Mouse (Mus musculus) lung, postnatal 0 days (tissue): ENCODE results near the gene Olfr1393. TPM values are rescaled to one million over a fixed set of nuclear protein-coding genes. Genes with fewer than 3 reads are reported as not detected.

ENCODE experiments used
- ATAC-seq: fragments of 200-750 bp; cut with Nextera tagmentation; 2 replicates; pipeline ENCODE4 v1.8.0; 2017; ENCODE audit warnings: moderate library complexity
- DNase-seq: peaks from one replicate; pipeline ENCODE4 v3.0.0-alpha.2; 2016; ENCODE audit warnings: low spot score
- H3K27ac ChIP-seq: fragments of 300-500 bp; sonication (generic); 2 replicates; pipeline ENCODE4 v1.5.1; 2014; ENCODE audit warnings: antibody characterized with exemption, mild to moderate bottlenecking, low read length, mixed read lengths
- H3K27me3 ChIP-seq: fragments of 300-500 bp; sonication (generic); replicated peaks from 2 replicates; pipeline ENCODE4 v1.6.1; 2014; ENCODE audit warnings: low read length, mixed read lengths; ENCODE audit not compliant: insufficient read depth
- H3K36me3 ChIP-seq: fragments of 300-500 bp; sonication (generic); 2 replicates; pipeline ENCODE4 v1.6.1; 2014; ENCODE audit warnings: low read length, mixed read lengths; ENCODE audit not compliant: insufficient read depth
- H3K4me1 ChIP-seq: fragments of 300-500 bp; sonication (generic); 2 replicates; pipeline ENCODE4 v1.6.1; 2014; ENCODE audit warnings: antibody characterized with exemption, low read depth, low read length, mixed read lengths; ENCODE audit not compliant: insufficient read depth
- H3K4me2 ChIP-seq: fragments of 300-500 bp; sonication (generic); replicated peaks from 2 replicates; pipeline ENCODE4 v1.6.1; 2014; ENCODE audit warnings: low read depth, mild to moderate bottlenecking, low read length, moderate library complexity, mixed read lengths
- H3K4me3 ChIP-seq: fragments of 300-500 bp; sonication (generic); 2 replicates; pipeline ENCODE4 v1.5.1; 2014; ENCODE audit warnings: low read depth, low read length
- H3K9ac ChIP-seq: fragments of 300-500 bp; sonication (generic); replicated peaks from 2 replicates; pipeline ENCODE4 v1.6.1; 2014; ENCODE audit warnings: low read depth, mild to moderate bottlenecking
- H3K9me3 ChIP-seq: fragments of 300-500 bp; sonication (generic); 2 replicates; pipeline ENCODE4 v1.6.1; 2016; ENCODE audit warnings: low read length, mixed read lengths
- CTCF ChIP-seq: IDR thresholded peaks from 2 replicates; pipeline ENCODE4 v1.5.1; 2016; ENCODE audit warnings: antibody characterized with exemption, mild to moderate bottlenecking
- EP300 ChIP-seq: IDR thresholded peaks from 2 replicates; pipeline ENCODE4 v1.6.1; 2016; ENCODE audit warnings: antibody characterized with exemption, mild to moderate bottlenecking, control low read depth
- WGBS: fragments of 180-500 bp; shearing (Covaris S2); extraction: QIAGEN DNeasy Blood & Tissue Kit; methylation state at CpG from one replicate; pipeline ENCODE4 v1.1.7; 2014; 5-methylcytosine and 5-hydroxymethylcytosine counted together
- polyA plus RNA-seq: library from polyadenylated mRNA; unstranded; fragments of >200 nt; fragmentation: Nextera tagmentation; extraction: Ambion mirVana; gene quantifications from 2 replicates; pipeline ENCODE4 v1.2.1, GENCODE M21; 2015

The Olfr1393 gene
- polyA plus RNA-seq, 1 experiment from 2014 or later, result not detected

- H3K27ac ChIP-seq, result no peak within 1 kb of the TSS
- no peaks in the 10 kb centered on the region for H3K27me3 ChIP-seq
- no peak within 1 kb of the TSS for H3K4me2 ChIP-seq
- H3K4me3 ChIP-seq, result no peak within 1 kb of the TSS
- TF ChIP-seq EP300 (no peak), CTCF (no peak)
- no peak within 1 kb of the TSS for H3K9ac ChIP-seq
- H3K36me3 ChIP-seq, result no peaks in the 10 kb centered on the region
- H3K9me3 ChIP-seq, result no peaks in the 10 kb centered on the region
- no peak for ATAC-seq
- no peaks in the 10 kb centered on the region for H3K4me1 ChIP-seq
- DNase-seq, result no peak
- 75% methylated on average over 2 of the region's 2 CpGs for WGBS
Observed at GRCm38 (mm10) chr11:49322442-49322841, 44.3 kb downstream of the Olfr1393 start, which contains the start of gene Olfr1391. Olfr1391 (plus strand) TSS chr11:49322742.

GRCm38 (mm10) chr11:49326726-49327125, 48.6 kb downstream of the Olfr1393 start:
- 79% methylated on average over 3 of the region's 3 CpGs for WGBS
- Histone ChIP-seq H3K36me3 (no peaks in the 10 kb centered on the region), H3K4me1 (no peaks in the 10 kb centered on the region), H3K27me3 (no peaks in the 10 kb centered on the region), H3K27ac (no peak overlapping the region), H3K4me3 (no peak overlapping the region), H3K9ac (no peak overlapping the region), H3K9me3 (no peaks in the 10 kb centered on the region), H3K4me2 (no peak overlapping the region)
- ATAC-seq (no peak), DNase-seq (no peak)
- TF ChIP-seq EP300 (no peak), CTCF (no peak)

- 60% methylated on average over 1 of the region's 1 CpGs for whole genome bisulfite sequencing
- H3K4me2 ChIP-seq, result no peak overlapping the region
- TF ChIP-seq EP300 (no peak), CTCF (no peak)
- no peak overlapping the region for H3K27ac ChIP-seq
- H3K4me3 ChIP-seq, result no peak overlapping the region
- DNase-seq (no peak), ATAC-seq (no peak)
- no peaks in the 10 kb centered on the region for H3K27me3 ChIP-seq
- no peaks in the 10 kb centered on the region for H3K4me1 ChIP-seq
- no peak overlapping the region for H3K9ac ChIP-seq
- H3K9me3 ChIP-seq, result no peaks in the 10 kb centered on the region
- H3K36me3 ChIP-seq, result no peaks in the 10 kb centered on the region
Observed at GRCm38 (mm10) chr11:49329686-49330085, 51.6 kb downstream of the Olfr1393 start.

Other genes starting within 250 kb of the Olfr1393 start
- gene 9930111J21Rik2, start 227.1 kb upstream of the Olfr1393 start, polyA plus RNA-seq, result 1.8 and 3.0 TPM in 2 replicates
- 4.7 and 4.9 TPM in 2 replicates for gene Tgtp2, start 214.1 kb upstream of the Olfr1393 start, polyA plus RNA-seq
- 11.7 and 13.1 TPM in 2 replicates for gene Ifi47, start 201.7 kb upstream of the Olfr1393 start, polyA plus RNA-seq
- gene Olfr1396, start 163.4 kb upstream of the Olfr1393 start, polyA plus RNA-seq, result not detected in 2 replicates
- not detected in 2 replicates for gene Olfr1395, start 136.0 kb upstream of the Olfr1393 start, polyA plus RNA-seq
- not detected in 2 replicates for gene Olfr1394, start 123.9 kb upstream of the Olfr1393 start, polyA plus RNA-seq
- gene Btnl9, start 91.1 kb upstream of the Olfr1393 start, polyA plus RNA-seq, result 0.56 and 0.82 TPM in 2 replicates
- 19.6 and 21.5 TPM in 2 replicates for gene Zfp62, start 75.0 kb upstream of the Olfr1393 start, polyA plus RNA-seq
- 90.2 and 94.5 TPM in 2 replicates for gene Mgat1, start 34.1 kb upstream of the Olfr1393 start, polyA plus RNA-seq
- gene Olfr1392, start 7.0 kb downstream of the Olfr1393 start, polyA plus RNA-seq, result 0.05 TPM in 1 of 2 replicates, not detected in the other
- gene Olfr10, start 26.4 kb downstream of the Olfr1393 start, polyA plus RNA-seq, result not detected in 2 replicates
- gene Olfr1391, start 44.4 kb downstream of the Olfr1393 start, polyA plus RNA-seq, result not detected in 2 replicates
- gene Olfr1390, start 56.9 kb downstream of the Olfr1393 start, polyA plus RNA-seq, result not detected in 2 replicates
- not detected in 2 replicates for gene Olfr1389, start 144.8 kb downstream of the Olfr1393 start, polyA plus RNA-seq
- not detected in 2 replicates for gene Olfr1388, start 158.3 kb downstream of the Olfr1393 start, polyA plus RNA-seq
- not detected in 2 replicates for gene Olfr1387, start 177.0 kb downstream of the Olfr1393 start, polyA plus RNA-seq
- gene Olfr1386, start 186.7 kb downstream of the Olfr1393 start, polyA plus RNA-seq, result not detected in 2 replicates
- gene Olfr1385, start 210.8 kb downstream of the Olfr1393 start, polyA plus RNA-seq, result not detected in 2 replicates
- gene Olfr1384, start 228.4 kb downstream of the Olfr1393 start, polyA plus RNA-seq, result not detected in 2 replicates
- gene Olfr1383, start 241.3 kb downstream of the Olfr1393 start, polyA plus RNA-seq, result not detected in 2 replicates
- not detected in 2 replicates for gene Olfr1382, start 249.9 kb downstream of the Olfr1393 start, polyA plus RNA-seq